8 mouse cellular contexts compared by ENCODE assay signal in genomic region chr19:60226845-60227235, GRCm38 (mm10). TPM values are rescaled to one million over a fixed set of nuclear protein-coding genes. Genes with fewer than 3 reads are reported as not detected.
DNase-seq lines count a peak whose midpoint lies in the region; ATAC-seq and TF ChIP-seq lines count a peak whose summit lies in the region.

No protein-coding gene starts in this region.

- H3K4me2 ChIP-seq in forebrain, embryonic 16.5 days (ENCODE audit: low read length) = peak overlapping the region; percentile 60
- peak overlapping the region; percentile 38; the same call in 1 of the 2 replicates for H3K4me2 ChIP-seq in limb, embryonic 14.5 days (replicated peaks; ENCODE audit: low read depth, low read length, severe bottlenecking)

- ATAC-seq in forebrain, embryonic 16.5 days = peak; percentile 19
- ATAC-seq in limb, embryonic 14.5 days (ENCODE audit: low FRiP score, low read depth) = no peak

- peaks cover 10% of the 10 kb centered on the region for H3K36me3 ChIP-seq in E14TG2a.4 (ENCODE audit: insufficient read depth, low read length)
- H3K36me3 ChIP-seq in forebrain, embryonic 16.5 days (ENCODE audit: control insufficient read depth, insufficient read depth) = no peaks in the 10 kb centered on the region
- 0 out of 2 replicates have a peak, but pooled peaks cover 8% of the 10 kb centered on the region for H3K36me3 ChIP-seq in limb, embryonic 14.5 days (ENCODE audit: control insufficient read depth, insufficient read depth, low read length)

- DNase-seq in heart, adult 11 months = peak; percentile 85
- DNase-seq in heart, adult 8-10 months (ENCODE audit: low spot score) = no peak
- DNase-seq in limb, embryonic 14.5 days (ENCODE audit: low spot score) = no peak
- DNase-seq in testis, postnatal 14 days (ENCODE audit: low spot score) = peak; percentile 14
- no peak for DNase-seq in right cerebral cortex, postnatal 4 days
- no peak for DNase-seq in right cerebral cortex, adult 18-20 months

- 53% methylated on average over 8 of the region's 8 CpGs for WGBS in forebrain, embryonic 16.5 days
- 57% methylated on average over 8 of the region's 8 CpGs for WGBS in limb, embryonic 14.5 days

- peak overlapping the region; percentile 94 for H3K4me3 ChIP-seq in E14TG2a.4 (replicated peaks; ENCODE audit: low read length)
- peak overlapping the region; percentile 99 for H3K4me3 ChIP-seq in forebrain, embryonic 16.5 days (replicated peaks; ENCODE audit: low read length)
- H3K4me3 ChIP-seq in limb, embryonic 14.5 days (replicated peaks; ENCODE audit: low read length) = peak overlapping the region; percentile 97; the same call in 1 of the 2 replicates

- peaks cover 11% of the 10 kb centered on the region for H3K4me1 ChIP-seq in E14TG2a.4 (replicated peaks; ENCODE audit: low read depth, low read length)
- H3K4me1 ChIP-seq in forebrain, embryonic 16.5 days (replicated peaks; ENCODE audit: control insufficient read depth, insufficient read depth, low read length) = peaks cover 9% of the 10 kb centered on the region; the same call in 1 of the 2 replicates
- H3K4me1 ChIP-seq in limb, embryonic 14.5 days (ENCODE audit: control insufficient read depth, insufficient read depth, low read length) = peaks cover 10% of the 10 kb centered on the region

- H3K27me3 ChIP-seq in E14TG2a.4 (ENCODE audit: insufficient read depth, low read length) = no peaks in the 10 kb centered on the region
- H3K27me3 ChIP-seq in forebrain, embryonic 16.5 days (replicated peaks; ENCODE audit: control insufficient read depth, insufficient read depth, low read length) = no peaks in the 10 kb centered on the region
- no peaks in the 10 kb centered on the region for H3K27me3 ChIP-seq in limb, embryonic 14.5 days (ENCODE audit: control insufficient read depth, insufficient read depth, low read length)

- H3K27ac ChIP-seq in forebrain, embryonic 16.5 days (ENCODE audit: low read length) = no peak overlapping the region
- H3K27ac ChIP-seq in limb, embryonic 14.5 days (replicated peaks; ENCODE audit: low read depth, low read length) = no peak overlapping the region

- H3K9ac ChIP-seq in forebrain, embryonic 16.5 days (replicated peaks; ENCODE audit: low read depth, low read length) = no peak overlapping the region
- H3K9ac ChIP-seq in limb, embryonic 14.5 days (ENCODE audit: low read depth, low read length, severe bottlenecking) = no peak overlapping the region

- no peak for TF ChIP-seq CTCF in E14TG2a.4 (conservative IDR thresholded peaks at IDR 0.05; ENCODE audit: low read length)

- no peaks in the 10 kb centered on the region for H3K9me3 ChIP-seq in E14TG2a.4 (ENCODE audit: low read length)
- H3K9me3 ChIP-seq in forebrain, embryonic 16.5 days (ENCODE audit: control insufficient read depth, low read length) = no peaks in the 10 kb centered on the region
- no peaks in the 10 kb centered on the region for H3K9me3 ChIP-seq in limb, embryonic 14.5 days (ENCODE audit: control insufficient read depth, low read length)

- TF ChIP-seq POLR2A in limb, embryonic 14.5 days (IDR thresholded peaks at IDR 0.05; ENCODE audit: borderline replicate concordance, extremely low read depth, insufficient read depth, insufficient read length) = no peak

RNA-seq across cellular contexts. Expression of gene Fam204a, which starts 0.3 kb away (rescaled TPM):
- 10 to 100 TPM; 17.0 to 29.0 (median 21.7) TPM for total RNA-seq in heart, adult 8-10 months (2022)
- polyA plus RNA-seq in forebrain, embryonic 16.5 days (2015; fragmentation: Nextera tagmentation; extraction: Ambion mirVana) = 52.2 and 55.7 TPM in 2 replicates
- polyA plus RNA-seq in limb, embryonic 14.5 days (2012; rRNA removed) = 19.9 and 30.7 TPM in 2 replicates
- polyA plus RNA-seq in limb, embryonic 14.5 days (2014; fragmentation: Nextera tagmentation; extraction: Ambion mirVana) = 57.3 and 57.5 TPM in 2 replicates

Comparison
In these comparisons a context has a peak if more than half of its experiments do, and no peak if none do; other contexts are left out.
1. DNase-seq: peak in heart, adult 11 months (single experiment) and testis, postnatal 14 days (single experiment); none in heart, adult 8-10 months (single experiment), limb, embryonic 14.5 days (single experiment), right cerebral cortex, postnatal 4 days (single experiment) and right cerebral cortex, adult 18-20 months (single experiment).
2. Peak in every context shown above with its lines, with median percentiles within 50 percentile points of each other: H3K4me3 ChIP-seq.